Mouse (Mus musculus): ENCODE data around the gene Slc25a25. TPM values are rescaled to one million over a fixed set of nuclear protein-coding genes. Genes with fewer than 3 reads are reported as not detected.

Slc25a25 gene
- 16.3 and 25.6 TPM in 2 replicates for polyA plus RNA-seq (2012; rRNA removed; ENCODE audit: low replicate concordance)

GRCm38 (mm10) chr2:32450881-32451844 is at the start of gene Slc25a25:
Gene Slc25a25 (minus strand): TSS chr2:32451445.

GRCm38 (mm10) chr2:32449761-32450754 is 1.2 kb downstream of the Slc25a25 start, which contains the start of gene Naif1:
Gene Naif1 (plus strand): TSS chr2:32450457.

GRCm38 (mm10) chr2:32395484-32395945 is 55.7 kb downstream of the Slc25a25 start, which contains the start of gene Ptges2:
Gene Ptges2 (plus strand): TSS chr2:32395896.

GRCm38 (mm10) chr2:32387706-32388490 is 63.3 kb downstream of the Slc25a25 start, which contains the start of gene Lcn2:
Gene Lcn2 (minus strand): TSS chr2:32388252.

GRCm38 (mm10) chr2:32381775-32382223 is 69.4 kb downstream of the Slc25a25 start, which contains the start of gene 1110008P14Rik:
Gene 1110008P14Rik (minus strand): TSS chr2:32381938.

Other genes starting within 250 kb of the Slc25a25 start
- gene Pomt1, start 214.9 kb downstream of the Slc25a25 start, polyA plus RNA-seq (2012; rRNA removed; ENCODE audit: low replicate concordance) = 18.0 and 22.4 TPM in 2 replicates
- gene Uck1, start 191.3 kb downstream of the Slc25a25 start, polyA plus RNA-seq (2012; rRNA removed; ENCODE audit: low replicate concordance) = 64.0 and 65.4 TPM in 2 replicates
- gene Golga2, start 164.1 kb downstream of the Slc25a25 start, polyA plus RNA-seq (2012; rRNA removed; ENCODE audit: low replicate concordance) = 24.6 and 33.2 TPM in 2 replicates
- gene Swi5, start 163.4 kb downstream of the Slc25a25 start, polyA plus RNA-seq (2012; rRNA removed; ENCODE audit: low replicate concordance) = 96.7 and 222 TPM in 2 replicates
- gene Ciz1, start 99.1 kb downstream of the Slc25a25 start, polyA plus RNA-seq (2012; rRNA removed; ENCODE audit: low replicate concordance) = 152 and 178 TPM in 2 replicates
- 604 and 726 TPM in 2 replicates for gene Dnm1, start 98.1 kb downstream of the Slc25a25 start, polyA plus RNA-seq (2012; rRNA removed; ENCODE audit: low replicate concordance)
- gene 1110008P14Rik, start 69.5 kb downstream of the Slc25a25 start, polyA plus RNA-seq (2012; rRNA removed; ENCODE audit: low replicate concordance) = 179 and 196 TPM in 2 replicates
- 6.7 and 7.2 TPM in 2 replicates for gene Lcn2, start 63.2 kb downstream of the Slc25a25 start, polyA plus RNA-seq (2012; rRNA removed; ENCODE audit: low replicate concordance)
- 28.3 and 40.4 TPM in 2 replicates for gene Ptges2, start 55.5 kb downstream of the Slc25a25 start, polyA plus RNA-seq (2012; rRNA removed; ENCODE audit: low replicate concordance)
- 3.1 and 3.6 TPM in 2 replicates for gene Naif1, start 988 bp downstream of the Slc25a25 start, polyA plus RNA-seq (2012; rRNA removed; ENCODE audit: low replicate concordance)
- 56.6 and 105 TPM in 2 replicates for gene Fam102a, start 83.9 kb upstream of the Slc25a25 start, polyA plus RNA-seq (2012; rRNA removed; ENCODE audit: low replicate concordance)
- gene Dpm2, start 119.4 kb upstream of the Slc25a25 start, polyA plus RNA-seq (2012; rRNA removed; ENCODE audit: low replicate concordance) = 119 and 153 TPM in 2 replicates
- 0.55 and 0.81 TPM in 2 replicates for gene Pip5kl1, start 123.4 kb upstream of the Slc25a25 start, polyA plus RNA-seq (2012; rRNA removed; ENCODE audit: low replicate concordance)
- not detected in 2 replicates for gene 9430097D07Rik, start 124.2 kb upstream of the Slc25a25 start, polyA plus RNA-seq (2012; rRNA removed; ENCODE audit: low replicate concordance)
- gene St6galnac4, start 135.7 kb upstream of the Slc25a25 start, polyA plus RNA-seq (2012; rRNA removed; ENCODE audit: low replicate concordance) = 6.6 and 10.5 TPM in 2 replicates
- 17.7 and 37.0 TPM in 2 replicates for gene St6galnac6, start 148.3 kb upstream of the Slc25a25 start, polyA plus RNA-seq (2012; rRNA removed; ENCODE audit: low replicate concordance)
- gene Ak1, start 170.3 kb upstream of the Slc25a25 start, polyA plus RNA-seq (2012; rRNA removed; ENCODE audit: low replicate concordance) = 5.3 and 7.2 TPM in 2 replicates
- gene Eng, start 195.2 kb upstream of the Slc25a25 start, polyA plus RNA-seq (2012; rRNA removed; ENCODE audit: low replicate concordance) = 54.8 and 56.1 TPM in 2 replicates